Mouse (Mus musculus) CD4-positive naive resting alpha-beta T cell, adult 76 days (primary cell): ENCODE results near the gene Lztr1. TPM values are rescaled to one million over a fixed set of nuclear protein-coding genes. Genes with fewer than 3 reads are reported as not detected.

Experiments used
- total RNA-seq: library from RNA; stranded (reverse); gene quantifications from one replicate; pipeline ENCODE4 v1.2.4, GENCODE M21; 2023

Gene Lztr1
- total RNA-seq: 36.8 TPM

GRCm38 (mm10) chr16:17508546-17509239, at the start of gene Lztr1:
Gene Lztr1 (plus strand): TSS chr16:17508688.

GRCm38 (mm10) chr16:17489469-17490111, 18.9 kb upstream of the Lztr1 start, which contains the start of gene Aifm3:
Gene Aifm3 (plus strand): TSS chr16:17489611.

GRCm38 (mm10) chr16:17530640-17531288, 22.3 kb downstream of the Lztr1 start, which contains the start of gene Thap7:
Gene Thap7 (minus strand): TSS chr16:17531136.

GRCm38 (mm10) chr16:17561128-17561750, 52.8 kb downstream of the Lztr1 start, which contains the start of gene Lrrc74b:
Gene Lrrc74b (minus strand): TSS chr16:17561247.

GRCm38 (mm10) chr16:17561751-17562208, 53.3 kb downstream of the Lztr1 start, which contains the start of gene P2rx6:
Gene P2rx6 (plus strand): TSS chr16:17561885.

Other genes with a start within 250 kb of the Lztr1 start
- 43.8 TPM for gene Tmem191c, start 232.6 kb upstream of the Lztr1 start, total RNA-seq
- not detected for gene Serpind1, start 177.3 kb upstream of the Lztr1 start, total RNA-seq
- gene Snap29, start 102.7 kb upstream of the Lztr1 start, total RNA-seq: 23.6 TPM
- gene Pi4ka, start 102.4 kb upstream of the Lztr1 start, total RNA-seq: 124 TPM
- gene Crkl, start 56.7 kb upstream of the Lztr1 start, total RNA-seq: 43.4 TPM
- not detected for gene Aifm3, start 19.1 kb upstream of the Lztr1 start, total RNA-seq
- gene Thap7, start 22.4 kb downstream of the Lztr1 start, total RNA-seq: 38.0 TPM
- gene Lrrc74b, start 52.6 kb downstream of the Lztr1 start, total RNA-seq: 0.32 TPM
- not detected for gene P2rx6, start 53.2 kb downstream of the Lztr1 start, total RNA-seq
- not detected for gene Slc7a4, start 74.5 kb downstream of the Lztr1 start, total RNA-seq
- 54.0 TPM for gene Smpd4, start 110.7 kb downstream of the Lztr1 start, total RNA-seq
- not detected for gene Ccdc74a, start 137.8 kb downstream of the Lztr1 start, total RNA-seq
- gene Med15, start 224.2 kb downstream of the Lztr1 start, total RNA-seq: 147 TPM